Mouse (Mus musculus) testis, adult 10 weeks (tissue): ENCODE measurements around the gene Tnmd. TPM values are rescaled to one million over a fixed set of nuclear protein-coding genes. Genes with fewer than 3 reads are reported as not detected.

Source experiments
- polyA plus RNA-seq: library from polyadenylated mRNA; stranded (reverse); fragments of 350-450 nt; fragmentation: Illumina TruSeq; extraction: RNeasy Lipid Tissue Mini Kit (QIAGEN cat#74804); gene quantifications from one replicate; pipeline ENCODE4 v1.2.3, GENCODE M21; 2014; ENCODE audit warnings: low read depth, low replicate concordance

Gene Tnmd
- not detected for polyA plus RNA-seq

GRCm38 (mm10) chrX:133850680-133851079 lies at the start of gene Tnmd:
TSS of gene Tnmd (plus strand) at chrX:133850980.

DNA sequence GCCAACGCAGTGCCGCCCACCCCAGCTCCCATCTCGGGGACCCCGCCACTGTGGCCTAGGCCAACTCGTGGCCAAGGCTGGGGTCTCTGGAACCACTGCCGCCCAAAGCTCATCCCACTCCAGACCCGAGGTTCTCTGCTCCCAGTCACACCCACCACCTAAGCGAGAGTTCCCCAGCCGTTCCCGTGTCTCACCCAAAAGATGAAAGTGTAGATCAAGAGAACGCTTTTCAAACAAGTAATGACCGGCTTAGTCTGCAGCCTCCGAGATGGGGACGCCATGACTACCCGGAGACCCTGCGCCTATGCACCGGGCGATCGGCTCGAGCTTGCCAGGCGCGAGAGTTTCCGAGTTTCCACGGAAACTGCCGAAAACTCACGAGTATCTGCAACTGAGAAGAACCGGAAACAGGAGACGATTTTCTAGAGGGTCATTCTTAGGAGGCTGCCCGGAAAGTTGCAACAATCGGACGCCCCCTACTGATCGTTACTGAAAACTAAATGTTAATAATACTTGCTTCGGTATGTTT lies 47.3 kb downstream of the Tnmd start, which contains the start of gene Tspan6:
Gene Tspan6 (minus strand): TSS at position 416 of the 529 bp plus-strand sequence.

GRCm38 (mm10) chrX:133908261-133908660 lies 57.5 kb downstream of the Tnmd start, which contains the start of gene Srpx2:
TSS of gene Srpx2 (plus strand) at chrX:133908426.

Other genes starting within 250 kb of the Tnmd start
- gene Pcdh19, start 162.0 kb upstream of the Tnmd start, polyA plus RNA-seq, result 0.14 TPM
- 278 TPM for gene Tspan6, start 47.4 kb downstream of the Tnmd start, polyA plus RNA-seq
- gene Srpx2, start 57.4 kb downstream of the Tnmd start, polyA plus RNA-seq, result 0.78 TPM
- gene Sytl4, start 130.8 kb downstream of the Tnmd start, polyA plus RNA-seq, result 20.3 TPM
- gene Cstf2, start 208.2 kb downstream of the Tnmd start, polyA plus RNA-seq, result 95.3 TPM